Mouse (Mus musculus) intestine, postnatal 0 days (tissue): ENCODE results near the gene Syce2. TPM values are rescaled to one million over a fixed set of nuclear protein-coding genes. Genes with fewer than 3 reads are reported as not detected.

Experiments used
- ATAC-seq: fragments of 200-750 bp; cut with Nextera tagmentation; 2 replicates; pipeline ENCODE4 v1.8.0; 2017; ENCODE audit warnings: mild to moderate bottlenecking, moderate TSS enrichment, moderate library complexity
- H3K27ac ChIP-seq: fragments of 300-500 bp; sonication (generic); 2 replicates; pipeline ENCODE4 v1.5.1; 2014; ENCODE audit warnings: mild to moderate bottlenecking, low read depth, low read length, moderate library complexity
- H3K27me3 ChIP-seq: fragments of 300-500 bp; sonication (generic); replicated peaks from 2 replicates; pipeline ENCODE4 v1.6.1; 2014; ENCODE audit warnings: low read length, mixed read lengths; ENCODE audit not compliant: control insufficient read depth, insufficient read depth
- H3K36me3 ChIP-seq: fragments of 300-500 bp; sonication (generic); 2 replicates; pipeline ENCODE4 v1.6.1; 2014; ENCODE audit warnings: mild to moderate bottlenecking, moderate library complexity; ENCODE audit not compliant: control insufficient read depth, insufficient read depth
- H3K4me1 ChIP-seq: fragments of 300-500 bp; sonication (generic); replicated peaks from 2 replicates; pipeline ENCODE4 v1.6.1; 2014; ENCODE audit warnings: antibody characterized with exemption, low read length, mixed read lengths; ENCODE audit not compliant: control insufficient read depth, insufficient read depth
- H3K4me2 ChIP-seq: fragments of 300-500 bp; sonication (generic); replicated peaks from 2 replicates; pipeline ENCODE4 v1.6.1; 2014; ENCODE audit warnings: low read depth, mild to moderate bottlenecking, moderate library complexity
- H3K4me3 ChIP-seq: fragments of 300-500 bp; sonication (generic); 2 replicates; pipeline ENCODE4 v1.5.1; 2014; ENCODE audit warnings: low read depth, low read length
- H3K9ac ChIP-seq: fragments of 300-500 bp; sonication (generic); 2 replicates; pipeline ENCODE4 v1.6.1; 2014; ENCODE audit warnings: mild to moderate bottlenecking, low read depth, low read length
- H3K9me3 ChIP-seq: fragments of 300-500 bp; sonication (generic); 2 replicates; pipeline ENCODE4 v1.6.1; 2016; ENCODE audit warnings: mixed run types; ENCODE audit not compliant: control insufficient read depth
- CTCF ChIP-seq: sonication (generic); IDR thresholded peaks from 2 replicates; pipeline ENCODE4 v1.5.1; 2016; ENCODE audit warnings: low read depth, mild to moderate bottlenecking, control low read depth, antibody characterized with exemption, moderate library complexity
- WGBS: fragments of 180-500 bp; shearing (Covaris S2); extraction: QIAGEN DNeasy Blood & Tissue Kit; methylation state at CpG from one replicate; pipeline ENCODE4 v1.1.7; 2014; 5-methylcytosine and 5-hydroxymethylcytosine counted together
- polyA plus RNA-seq: library from polyadenylated mRNA; unstranded; fragments of >200 nt; fragmentation: Nextera tagmentation; extraction: Ambion mirVana; gene quantifications from 2 replicates; pipeline ENCODE4 v1.2.1, GENCODE M21; 2015

Gene Syce2
- polyA plus RNA-seq, 1 experiment from 2014 or later, result 32.7 TPM

GRCm38 (mm10) chr8:84913960-84914359 lies 42.0 kb downstream of the Syce2 start:
- H3K9ac ChIP-seq, result no peak overlapping the region
- H3K9me3 ChIP-seq, result no peaks in the 10 kb centered on the region
- H3K36me3 ChIP-seq, result no peaks in the 10 kb centered on the region; the same call in 1 of the 2 replicates
- H3K4me2 ChIP-seq, result peak overlapping the region; percentile 77
- peaks cover 7% of the 10 kb centered on the region; the same call in 1 of the 2 replicates for H3K4me1 ChIP-seq
- WGBS, result 31% methylated on average over 4 of the region's 4 CpGs
- ATAC-seq, result no peak
- peaks cover 21% of the 10 kb centered on the region; the same call in 1 of the 2 replicates for H3K27me3 ChIP-seq
- H3K4me3 ChIP-seq, result no peak overlapping the region
- peak; percentile 65 for TF ChIP-seq CTCF
- H3K27ac ChIP-seq, result no peak overlapping the region

- Histone ChIP-seq H3K27ac (no peak overlapping the region), H3K9ac (no peak overlapping the region), H3K36me3 (no peaks in the 10 kb centered on the region; the same call in 1 of the 2 replicates), H3K9me3 (no peaks in the 10 kb centered on the region), H3K27me3 (peaks cover 21% of the 10 kb centered on the region; the same call in 1 of the 2 replicates), H3K4me2 (no peak overlapping the region), H3K4me3 (no peak overlapping the region), H3K4me1 (peaks cover 6% of the 10 kb centered on the region; the same call in 1 of the 2 replicates)
- no peak for TF ChIP-seq CTCF
- WGBS, result 90% methylated on average over 8 of the region's 8 CpGs
- no peak for ATAC-seq
These were observed 43.4 kb downstream of the Syce2 start for GRCm38 (mm10) chr8:84915269-84915668.

GRCm38 (mm10) chr8:84917781-84918180 lies 45.9 kb downstream of the Syce2 start:
- H3K9me3 ChIP-seq, result no peaks in the 10 kb centered on the region
- H3K4me1 ChIP-seq, result peaks cover 4% of the 10 kb centered on the region; the same call in 1 of the 2 replicates
- ATAC-seq, result no peak
- peaks cover 9% of the 10 kb centered on the region; the same call in 1 of the 2 replicates for H3K27me3 ChIP-seq
- WGBS, result 50% methylated on average over 20 of the region's 20 CpGs
- H3K4me3 ChIP-seq, result no peak overlapping the region
- no peak for TF ChIP-seq CTCF
- no peaks in the 10 kb centered on the region for H3K36me3 ChIP-seq
- H3K9ac ChIP-seq, result no peak overlapping the region
- no peak overlapping the region for H3K4me2 ChIP-seq
- no peak overlapping the region for H3K27ac ChIP-seq

GRCm38 (mm10) chr8:84918646-84919045 lies 46.7 kb downstream of the Syce2 start:
- no peak for TF ChIP-seq CTCF
- Histone ChIP-seq H3K4me3 (no peak overlapping the region), H3K4me2 (no peak overlapping the region), H3K9ac (no peak overlapping the region), H3K9me3 (no peaks in the 10 kb centered on the region), H3K27ac (no peak overlapping the region), H3K4me1 (no peaks in the 10 kb centered on the region), H3K27me3 (0 out of 2 replicates have a peak, but pooled peaks cover 3% of the 10 kb centered on the region), H3K36me3 (no peaks in the 10 kb centered on the region)
- 93% methylated on average over 15 of the region's 15 CpGs for WGBS
- ATAC-seq, result no peak

- H3K9ac ChIP-seq, result no peak overlapping the region
- H3K4me3 ChIP-seq, result no peak overlapping the region
- no peak overlapping the region for H3K4me2 ChIP-seq
- no peaks in the 10 kb centered on the region for H3K9me3 ChIP-seq
- no peaks in the 10 kb centered on the region for H3K36me3 ChIP-seq
- H3K4me1 ChIP-seq, result no peaks in the 10 kb centered on the region
- no peak overlapping the region for H3K27ac ChIP-seq
- ATAC-seq, result no peak
- no peaks in the 10 kb centered on the region for H3K27me3 ChIP-seq
- no peak for TF ChIP-seq CTCF
- 70% methylated on average over 2 of the region's 2 CpGs for WGBS
These were observed 49.7 kb downstream of the Syce2 start for GRCm38 (mm10) chr8:84921596-84921995.

- Histone ChIP-seq H3K4me1 (no peaks in the 10 kb centered on the region), H3K27me3 (peaks cover 28% of the 10 kb centered on the region), H3K9me3 (no peaks in the 10 kb centered on the region), H3K4me3 (no peak overlapping the region), H3K9ac (no peak overlapping the region), H3K36me3 (no peaks in the 10 kb centered on the region), H3K4me2 (no peak overlapping the region), H3K27ac (no peak overlapping the region)
- no peak for TF ChIP-seq CTCF
- no peak for ATAC-seq
- WGBS, result 56% methylated on average over 7 of the region's 7 CpGs
These were observed 53.6 kb downstream of the Syce2 start for GRCm38 (mm10) chr8:84925557-84925956.

GRCm38 (mm10) chr8:84927513-84927912 lies 55.6 kb downstream of the Syce2 start:
- Histone ChIP-seq H3K9me3 (no peaks in the 10 kb centered on the region), H3K4me3 (no peak overlapping the region), H3K4me2 (no peak overlapping the region), H3K27ac (no peak overlapping the region), H3K36me3 (no peaks in the 10 kb centered on the region), H3K4me1 (no peaks in the 10 kb centered on the region), H3K27me3 (peaks cover 37% of the 10 kb centered on the region), H3K9ac (no peak overlapping the region)
- 88% methylated on average over 1 of the region's 1 CpGs for WGBS
- ATAC-seq, result no peak
- TF ChIP-seq CTCF, result no peak
